Mouse (Mus musculus): Measurements from ENCODE around the gene Jmjd8.

Jmjd8 gene

GRCm38 (mm10) chr17:25832436-25833290 lies 4.0 kb downstream of the Jmjd8 start:
- peak; percentile 94 to 97 for DNase-seq (ENCODE audit: low spot score in 2 of 2)

- DNase-seq (ENCODE audit: low spot score in 2 of 2): peak in 1 of 2 experiments; percentile 44
Observed at GRCm38 (mm10) chr17:25833291-25833663, 4.6 kb downstream of the Jmjd8 start, which contains the start of gene Stub1. Gene Stub1, minus strand, starts transcription at chr17:25833404.

DNA sequence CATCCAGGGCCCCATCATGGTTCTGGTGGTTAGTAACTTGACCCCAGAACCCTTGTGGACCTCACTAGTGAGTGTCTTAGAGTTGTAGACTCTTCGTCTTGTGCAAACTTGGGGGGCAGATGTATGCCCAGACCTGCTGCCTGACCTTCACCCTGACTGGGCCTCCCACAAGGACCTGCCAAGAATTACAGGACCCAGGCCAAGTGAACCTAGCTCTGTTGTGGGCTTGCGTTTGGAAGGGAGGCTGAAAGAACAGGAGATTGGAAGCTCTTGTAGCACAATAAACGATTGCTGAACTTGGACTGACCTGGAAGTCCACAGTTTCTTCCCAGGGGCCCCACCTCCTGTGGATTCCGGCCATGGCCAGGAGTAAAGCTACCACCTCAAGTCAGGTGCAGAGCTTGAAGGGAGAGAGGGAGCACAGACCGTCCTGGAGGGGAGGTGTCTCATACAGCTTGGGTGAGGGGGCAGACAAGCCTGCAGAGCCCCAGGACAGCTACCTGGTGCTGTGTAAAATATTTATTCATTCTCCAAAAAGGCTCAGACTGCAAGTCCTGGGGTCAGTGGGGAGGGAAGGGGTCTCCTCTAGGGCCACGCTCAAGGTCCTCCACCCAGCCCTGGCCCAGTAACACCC lies 5.4 kb downstream of the Jmjd8 start:
- DNase-seq (ENCODE audit: low spot score in 2 of 2): no peak

DNA sequence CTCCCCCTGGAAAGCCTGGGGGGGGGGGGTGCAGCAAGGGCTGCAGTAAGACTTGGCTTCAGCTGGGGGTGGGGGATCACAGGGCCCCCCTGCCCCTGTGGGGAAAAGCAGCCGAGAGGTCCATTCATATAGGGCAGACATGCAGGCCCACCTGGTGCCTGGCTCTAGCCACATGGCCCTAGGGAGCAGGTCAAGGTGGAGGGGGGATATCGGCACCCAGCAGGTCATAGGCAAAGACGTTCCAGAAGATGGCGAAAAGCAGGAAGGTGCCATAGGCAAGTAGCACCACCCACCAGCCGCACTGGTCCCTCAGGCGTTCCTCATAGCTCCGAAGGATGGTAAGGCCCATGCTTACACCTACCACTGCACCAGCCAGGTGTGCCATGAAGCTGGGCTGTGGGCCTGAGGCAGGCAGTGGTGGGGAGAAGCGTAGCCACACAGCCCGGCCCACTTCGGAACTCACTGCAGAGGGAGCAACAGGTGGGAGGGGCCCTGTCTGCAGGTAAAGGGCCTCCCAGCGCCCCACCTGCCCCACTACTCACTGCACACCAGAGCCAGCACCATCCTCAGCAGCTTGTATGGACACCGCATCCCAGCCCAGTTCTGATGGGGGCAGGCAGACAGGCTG lies 6.0 kb downstream of the Jmjd8 start:
- DNase-seq (ENCODE audit: low spot score in 2 of 2): no peak

DNA sequence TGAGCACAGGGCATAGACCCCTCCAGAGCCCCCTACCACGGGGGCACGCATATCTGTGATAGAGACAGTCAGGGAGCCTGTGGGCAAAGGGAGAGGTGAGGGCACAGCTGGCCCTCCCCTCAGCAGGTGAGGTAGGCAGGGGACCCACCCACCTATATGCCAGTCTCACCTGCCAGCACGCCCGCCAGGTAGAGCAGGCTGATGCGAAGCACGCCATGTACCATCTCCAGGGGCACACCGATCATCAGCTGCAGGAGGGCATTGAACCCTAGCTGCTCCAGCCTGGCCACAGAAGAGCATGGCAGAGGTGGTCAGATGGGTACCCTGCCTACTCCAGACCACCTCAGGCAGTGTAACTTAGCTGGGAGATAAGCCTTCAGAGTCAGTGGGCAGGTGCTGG lies 6.6 kb downstream of the Jmjd8 start:
- no peak for DNase-seq (ENCODE audit: low spot score in 2 of 2)

DNA sequence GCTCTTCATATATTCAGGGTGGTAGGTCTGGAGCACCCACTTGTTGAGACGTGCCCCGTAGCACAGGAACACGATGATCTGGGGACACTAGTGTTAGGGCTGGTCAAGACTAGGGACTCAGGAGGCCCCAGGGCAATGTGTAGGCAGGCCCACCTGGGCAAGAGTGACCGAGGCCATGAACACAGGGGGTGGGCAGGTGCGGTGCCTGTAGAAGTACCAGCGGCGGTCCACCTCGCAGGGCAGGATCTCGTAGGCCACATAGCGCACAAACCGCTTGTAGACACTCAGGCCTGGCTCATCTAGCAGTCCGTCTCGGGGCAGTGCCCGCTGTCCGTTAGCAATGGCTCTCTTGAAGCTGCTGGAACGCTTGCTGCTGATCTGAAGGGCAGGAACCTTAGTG lies 7.1 kb downstream of the Jmjd8 start:
- no peak for DNase-seq (ENCODE audit: low spot score in 2 of 2)

- no peak for DNase-seq (ENCODE audit: low spot score in 2 of 2)
Observed at GRCm38 (mm10) chr17:25836397-25837075, 7.9 kb downstream of the Jmjd8 start.

DNA sequence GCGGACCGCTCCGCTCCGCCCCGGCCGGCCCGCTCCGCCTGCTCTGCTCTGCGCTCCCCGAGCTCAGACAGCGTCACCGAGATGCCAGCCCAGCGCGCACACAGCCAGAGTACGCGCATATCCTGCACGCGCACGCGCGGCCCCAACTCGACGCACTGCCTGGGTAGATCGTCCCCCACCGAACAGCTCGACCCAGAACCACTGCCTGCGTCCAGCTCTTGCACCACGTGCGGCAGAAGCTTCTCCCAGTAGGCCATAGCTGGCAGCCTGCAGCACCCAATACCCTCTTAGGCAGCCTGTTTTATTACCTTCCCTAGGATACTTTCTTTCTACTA lies 8.4 kb downstream of the Jmjd8 start, which contains the start of gene Rhbdl1:
TSS of gene Rhbdl1 (minus strand) at position 220 of the 335 bp plus-strand sequence.
- DNase-seq (ENCODE audit: low spot score in 2 of 2): peak in 1 of 2 experiments; percentile 51

DNA sequence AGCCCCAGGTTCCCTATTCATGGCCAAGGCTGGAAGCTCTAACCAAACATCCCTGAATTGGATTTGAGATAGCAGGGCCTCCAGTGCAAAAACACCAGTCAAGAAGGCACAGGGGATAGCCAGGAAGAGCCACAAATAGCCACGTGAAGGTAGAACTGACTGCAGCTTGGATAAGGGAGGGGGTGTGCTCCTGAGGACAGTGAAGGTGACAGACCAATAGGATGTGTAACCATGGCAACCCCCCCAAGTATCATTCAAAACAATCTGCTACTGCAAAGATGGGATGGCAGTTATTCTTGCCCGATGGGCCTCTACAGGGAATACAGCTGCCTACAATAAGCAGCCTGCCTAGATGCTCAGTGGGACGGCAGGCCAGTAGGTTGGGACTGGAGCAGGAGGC lies 8.9 kb downstream of the Jmjd8 start:
- DNase-seq (ENCODE audit: low spot score in 2 of 2): no peak

GRCm38 (mm10) chr17:25838904-25839303 lies 10.2 kb downstream of the Jmjd8 start:
- DNase-seq (ENCODE audit: low spot score in 2 of 2): no peak

DNA sequence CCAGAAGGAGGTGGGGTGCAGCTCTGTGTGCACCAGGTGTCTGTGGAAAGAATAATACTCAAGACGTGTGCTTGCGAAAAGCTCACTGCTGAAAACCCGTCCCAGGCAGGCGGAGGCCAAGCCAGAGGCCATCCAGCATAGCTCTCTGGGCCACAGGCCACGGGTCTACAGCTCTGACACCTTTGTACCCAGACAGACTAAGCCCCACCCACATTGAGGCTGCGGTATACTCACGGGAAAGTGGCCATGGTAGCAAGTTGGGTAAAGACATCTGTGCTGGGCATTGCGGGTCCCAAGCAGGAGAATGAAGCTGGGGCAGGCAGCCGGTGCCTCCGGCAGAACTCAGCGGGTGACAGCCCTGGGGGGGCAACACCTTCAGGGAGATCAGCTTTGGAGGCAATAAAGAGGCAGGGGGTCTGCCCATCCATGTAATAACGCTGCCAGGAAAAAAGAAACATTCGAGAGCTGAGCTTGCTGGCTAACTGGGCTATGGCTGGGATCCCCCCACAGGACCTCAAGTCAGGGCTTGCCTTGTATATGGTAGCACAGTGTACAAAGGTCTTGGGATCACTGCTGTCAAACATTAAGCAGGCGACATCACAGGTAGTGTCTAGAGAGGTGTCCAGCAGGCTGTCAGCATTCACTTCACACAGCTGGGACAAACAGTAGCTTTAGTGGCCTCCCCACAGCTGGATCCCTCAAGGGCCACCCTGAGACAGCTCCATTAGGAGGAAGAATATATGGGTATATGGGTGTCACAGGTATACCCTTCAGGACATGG lies 11.0 kb downstream of the Jmjd8 start:
- no peak for DNase-seq (ENCODE audit: low spot score in 2 of 2)

DNA sequence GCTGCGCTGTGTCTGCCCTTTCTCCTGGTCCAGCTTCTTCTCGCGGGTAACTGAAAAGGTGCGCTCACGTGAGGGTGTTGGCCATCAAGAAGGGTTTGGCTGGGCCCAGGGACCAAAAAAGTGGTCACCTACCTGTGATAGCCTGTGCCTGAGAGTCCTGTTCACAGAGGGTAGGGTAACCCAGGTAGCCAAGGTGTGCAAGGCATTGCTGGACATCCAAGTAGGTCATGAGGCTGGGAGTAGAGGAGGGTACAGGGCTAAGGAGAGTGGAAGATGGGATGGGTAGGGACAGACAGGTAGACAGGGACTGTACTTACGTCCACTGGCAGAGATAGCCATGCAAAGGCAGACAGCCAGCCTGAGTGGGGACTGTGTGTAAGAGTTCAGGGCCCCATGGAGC lies 11.9 kb downstream of the Jmjd8 start:
- no peak for DNase-seq (ENCODE audit: low spot score in 2 of 2)

- no peak for DNase-seq (ENCODE audit: low spot score in 2 of 2)
Observed at GRCm38 (mm10) chr17:25841117-25841880, 12.6 kb downstream of the Jmjd8 start, which contains the start of gene Gm20683. Gene Gm20683, minus strand, starts transcription at chr17:25841763.

DNA sequence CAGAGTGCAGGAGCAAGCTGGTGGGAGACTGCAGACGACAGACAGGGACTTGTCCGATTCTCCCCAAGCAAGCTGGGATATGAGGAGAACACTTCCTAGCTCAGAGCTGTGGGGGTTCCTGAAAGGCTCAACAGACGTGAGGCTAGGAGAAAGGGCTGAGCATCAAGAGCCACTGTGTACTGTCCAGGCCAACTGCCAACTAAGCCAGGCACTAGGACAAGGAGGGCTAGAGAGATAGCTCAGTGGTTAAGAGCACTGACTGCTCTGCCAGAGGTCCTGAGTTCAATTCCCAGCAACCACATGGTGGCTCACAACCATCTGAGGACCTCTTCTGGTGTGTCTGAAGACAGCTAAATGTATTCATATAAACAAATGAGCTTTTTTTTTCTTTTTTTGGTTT lies 13.8 kb downstream of the Jmjd8 start:
- DNase-seq (ENCODE audit: low spot score in 2 of 2): no peak

DNA sequence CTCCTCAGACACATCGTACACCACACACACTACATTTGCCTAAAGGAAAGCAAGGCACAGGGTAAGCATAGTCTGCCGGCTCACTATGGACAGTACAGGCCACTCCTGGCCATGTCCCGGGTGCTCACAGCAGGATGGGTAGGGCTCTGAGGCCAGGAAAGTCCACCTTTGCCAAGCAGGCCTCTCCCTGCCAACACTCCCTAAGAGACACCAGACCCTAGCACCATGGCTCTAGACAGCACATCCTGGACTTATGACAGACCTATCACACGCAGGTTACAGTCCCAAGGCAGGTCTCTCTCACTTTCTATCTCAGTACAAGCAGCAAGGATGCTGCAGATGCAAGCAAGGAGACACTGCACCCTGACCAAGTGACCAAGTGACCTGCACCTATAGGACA lies 14.5 kb downstream of the Jmjd8 start:
- no peak for DNase-seq (ENCODE audit: low spot score in 2 of 2)

DNA sequence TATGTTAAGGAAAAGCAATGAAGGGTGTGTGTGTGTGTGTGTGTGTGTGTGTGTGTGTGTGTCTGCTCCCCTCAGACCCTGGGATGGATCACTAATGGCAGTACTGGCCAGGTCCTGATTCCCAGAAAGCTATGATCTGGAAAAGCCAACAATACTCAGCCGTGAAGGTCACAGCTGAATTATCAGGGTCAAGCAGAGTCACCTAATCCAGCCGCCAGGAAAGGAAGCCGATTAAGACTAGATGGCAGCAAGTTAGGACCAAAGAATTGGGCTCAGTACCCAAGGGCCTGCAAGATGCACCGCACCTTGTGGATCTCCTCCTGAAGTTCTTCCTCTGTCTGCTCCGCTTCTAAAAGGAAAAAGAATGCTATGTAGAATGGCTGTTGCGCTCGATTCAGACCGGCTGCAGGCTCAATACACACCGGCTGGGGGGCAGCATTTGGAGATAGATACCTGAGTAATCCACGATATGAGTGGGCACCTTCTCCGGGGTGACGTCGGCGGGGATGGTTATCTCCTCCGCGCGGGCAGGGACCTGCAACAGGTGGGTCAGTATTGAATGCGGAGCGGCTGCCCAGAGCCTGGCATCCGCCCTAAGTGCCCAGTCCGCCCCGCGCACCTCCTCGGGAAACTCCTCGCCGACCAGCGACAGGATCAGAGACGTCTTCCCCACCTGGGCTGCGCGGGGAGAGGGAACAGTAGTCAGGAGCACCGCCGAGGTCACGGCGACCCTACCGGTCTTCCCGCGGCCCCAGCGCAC lies 15.1 kb downstream of the Jmjd8 start:
- no peak for DNase-seq (ENCODE audit: low spot score in 2 of 2)

- DNase-seq (ENCODE audit: low spot score in 2 of 2): peak; percentile 96
Observed at GRCm38 (mm10) chr17:25844396-25844901, 15.8 kb downstream of the Jmjd8 start, which contains the start of gene Rhot2. Gene Rhot2, minus strand, starts transcription at chr17:25844851.

GRCm38 (mm10) chr17:25860229-25860628 lies 31.6 kb downstream of the Jmjd8 start:
- no peak for DNase-seq (ENCODE audit: low spot score in 2 of 2)

Data from thymus, postnatal 10 days (tissue).